Mouse (Mus musculus): Measurements from ENCODE around the gene Phospho2.
"Not testable (repeated sequence)": the region's sequence is repeated elsewhere in the genome, so short reads cannot be mapped to it uniquely, and the experiment has no call there.

Gene Phospho2

GRCm38 (mm10) chr2:69789429-69790069 is at the start of gene Phospho2, which contains the start of gene Ccdc173:
TSS of gene Phospho2 (plus strand) at chr2:69789623.
TSS of gene Ccdc173 (minus strand) at chr2:69789575.
- DNase-seq (ENCODE audit: low spot score) = peak; percentile 98

DNA sequence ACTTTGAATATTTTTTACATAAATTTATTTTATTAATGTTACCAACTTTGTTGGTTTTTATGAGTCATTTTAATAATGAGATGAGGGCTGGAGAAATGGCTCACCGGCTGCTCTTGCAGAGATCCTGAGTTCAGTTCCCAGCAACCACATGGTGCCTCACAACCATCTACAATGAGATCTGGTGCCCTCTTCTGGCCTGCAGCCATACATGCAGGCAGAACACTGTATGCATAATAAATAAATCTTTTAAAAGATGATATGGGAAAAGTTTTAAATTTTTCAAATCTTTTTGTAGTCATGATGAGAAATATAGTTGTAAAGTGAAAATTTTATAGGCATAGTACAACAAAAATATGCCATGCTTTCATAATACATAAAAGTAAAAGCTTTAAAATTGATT is 44.3 kb upstream of the Phospho2 start:
- no peak for DNase-seq (ENCODE audit: low spot score)

GRCm38 (mm10) chr2:69760980-69761379 is 28.4 kb upstream of the Phospho2 start:
- no peak for DNase-seq (ENCODE audit: low spot score)

DNA sequence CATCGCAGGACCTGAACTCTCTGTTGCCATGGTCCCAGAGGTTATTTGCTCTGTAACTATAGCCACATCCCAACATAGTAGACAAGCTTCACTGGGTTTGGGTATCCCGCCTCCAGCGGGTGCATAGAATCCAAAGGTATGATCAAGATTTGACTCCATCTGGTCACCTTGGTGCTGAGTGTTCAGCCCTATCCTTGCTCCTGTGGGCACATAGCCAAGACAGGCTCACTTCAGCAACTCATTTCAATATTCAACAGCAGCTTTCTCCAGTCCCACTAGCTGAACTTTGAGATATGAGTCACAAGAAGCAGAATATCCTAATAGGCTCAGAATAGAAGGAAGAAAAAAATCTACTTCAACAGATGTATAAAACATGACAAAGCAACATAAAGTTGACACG is 26.1 kb upstream of the Phospho2 start:
- no peak for DNase-seq (ENCODE audit: low spot score)

GRCm38 (mm10) chr2:69764716-69765115 is 24.7 kb upstream of the Phospho2 start:
- no peak for DNase-seq (ENCODE audit: low spot score)

- DNase-seq (ENCODE audit: low spot score) = no peak
Measured at GRCm38 (mm10) chr2:69773331-69773730, 16.1 kb upstream of the Phospho2 start.

DNA sequence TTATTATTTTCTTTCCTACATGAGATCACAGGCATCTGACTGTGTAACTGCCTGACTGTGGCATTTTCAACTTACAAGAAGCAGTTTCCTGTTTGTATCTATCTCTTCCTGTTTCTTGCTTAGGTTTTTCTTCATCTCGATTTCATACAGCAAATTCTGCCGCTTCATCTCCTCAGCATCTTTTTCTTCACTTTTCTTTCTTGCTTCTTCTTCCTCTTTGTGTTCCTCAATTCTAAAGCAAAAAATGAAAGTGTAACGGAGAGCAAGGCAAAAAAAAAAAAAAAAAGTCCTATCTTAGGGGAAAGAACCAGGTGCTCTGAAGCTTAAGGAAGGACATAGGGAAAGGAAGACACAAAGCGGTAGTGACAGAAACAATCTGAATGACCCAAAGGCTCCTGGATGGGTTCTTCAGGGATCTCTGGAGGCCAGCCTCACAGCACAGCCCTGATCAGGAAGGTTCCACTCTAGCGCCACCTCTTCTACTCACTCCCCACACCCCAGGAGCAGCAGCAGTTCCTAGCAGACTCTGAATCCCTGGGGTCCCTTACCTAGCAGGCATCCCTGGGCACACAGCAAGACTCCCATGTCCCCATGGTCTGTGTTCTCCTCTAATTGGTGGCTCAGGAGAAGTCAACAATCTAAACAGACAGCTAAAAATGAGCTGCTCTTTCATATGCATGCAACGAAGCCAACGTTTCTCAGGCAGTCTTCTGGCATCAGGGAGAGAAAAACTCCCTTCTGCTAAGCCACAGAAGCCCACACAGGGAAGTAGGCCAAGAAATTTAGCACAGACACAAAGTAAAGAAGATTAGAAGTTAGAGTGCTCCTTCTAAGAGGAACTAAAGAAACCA is 11.2 kb upstream of the Phospho2 start:
- DNase-seq (ENCODE audit: low spot score) = no peak

DNA sequence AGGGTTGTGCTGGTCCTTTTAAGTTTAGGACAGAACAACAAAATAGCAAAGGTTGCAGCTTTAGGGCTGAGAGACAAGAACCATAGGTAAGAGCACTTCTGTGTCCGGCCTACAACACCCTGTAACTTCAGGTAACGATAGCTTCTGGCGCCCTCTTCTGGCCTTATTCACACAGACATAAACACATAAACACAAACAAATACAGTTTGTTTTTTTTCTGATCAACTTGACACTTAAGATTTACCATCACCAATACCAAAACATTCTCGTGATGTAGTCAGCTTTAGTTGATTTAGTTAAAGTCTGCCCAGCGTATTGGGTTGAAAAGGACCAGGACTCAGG is 10.6 kb upstream of the Phospho2 start:
- DNase-seq (ENCODE audit: low spot score) = peak; percentile 32

DNA sequence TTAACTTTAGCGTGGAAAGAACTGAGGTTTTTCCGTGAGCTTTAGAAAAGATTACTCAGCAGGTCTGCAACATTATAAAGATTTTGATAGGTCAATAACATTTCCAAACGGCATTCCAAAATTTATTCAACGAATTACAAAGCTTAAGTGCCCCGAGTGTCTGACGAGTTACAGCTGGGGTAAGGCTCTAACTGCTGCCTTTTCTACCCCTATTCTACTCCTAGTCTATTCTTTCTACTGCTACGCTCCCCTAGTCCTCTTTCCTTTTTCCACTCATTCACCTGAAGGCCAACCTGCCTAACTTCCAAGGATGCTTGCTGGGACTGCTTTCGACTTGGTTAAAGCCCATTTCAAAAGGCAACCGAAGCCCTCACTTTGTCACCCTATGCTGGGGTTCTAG is 449 bp upstream of the Phospho2 start:
- no peak for DNase-seq (ENCODE audit: low spot score)

DNA sequence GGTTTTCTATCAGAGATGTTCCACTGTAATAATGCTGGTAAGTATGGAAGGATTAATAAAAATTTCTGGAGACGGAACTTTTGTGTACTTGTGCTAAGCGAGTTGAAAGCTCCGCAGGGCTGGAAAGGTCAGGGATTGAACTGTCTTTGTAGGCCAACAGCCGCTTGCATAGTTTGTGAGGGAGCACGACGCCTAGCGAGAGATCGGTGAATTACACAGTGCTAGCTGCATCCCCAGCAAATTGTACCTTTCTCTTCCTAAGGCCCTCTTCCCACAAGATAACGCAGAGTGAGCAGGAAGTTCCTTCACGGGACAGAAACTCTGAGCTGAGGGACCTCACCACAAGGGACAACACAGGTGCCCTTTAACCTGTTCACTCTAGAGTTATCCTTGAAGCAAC is 862 bp downstream of the Phospho2 start:
- DNase-seq (ENCODE audit: low spot score) = peak; percentile 88

DNA sequence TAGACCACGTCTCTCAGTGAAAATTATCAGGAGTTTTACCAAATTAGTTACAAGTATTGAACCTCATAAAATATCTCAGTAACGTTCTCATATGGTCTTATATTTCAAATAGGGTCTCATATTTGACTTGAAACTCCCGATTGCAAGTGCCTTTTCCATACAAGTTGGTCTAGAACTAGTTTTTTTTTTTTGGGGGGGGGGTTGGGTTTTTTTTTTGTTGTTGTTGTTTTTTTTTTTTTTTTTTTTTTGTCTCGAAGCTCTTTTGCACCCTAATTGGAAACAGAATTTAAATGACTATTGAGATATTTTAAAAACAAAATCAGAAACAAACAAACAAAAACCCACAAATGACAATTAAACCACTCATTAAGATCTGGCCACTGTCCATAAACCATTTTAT is 1.3 kb downstream of the Phospho2 start:
- no peak for DNase-seq (ENCODE audit: low spot score)

- DNase-seq (ENCODE audit: low spot score) = peak; percentile 59
Measured at GRCm38 (mm10) chr2:69802911-69803312, 13.5 kb downstream of the Phospho2 start.

- DNase-seq (ENCODE audit: low spot score) = no peak
Measured at GRCm38 (mm10) chr2:69803756-69804155, 14.3 kb downstream of the Phospho2 start.

GRCm38 (mm10) chr2:69804663-69805062 is 15.2 kb downstream of the Phospho2 start:
- not testable (repeated sequence) for DNase-seq (ENCODE audit: low spot score)

- DNase-seq (ENCODE audit: low spot score) = no peak
Measured at GRCm38 (mm10) chr2:69810169-69810568, 20.7 kb downstream of the Phospho2 start.

DNA sequence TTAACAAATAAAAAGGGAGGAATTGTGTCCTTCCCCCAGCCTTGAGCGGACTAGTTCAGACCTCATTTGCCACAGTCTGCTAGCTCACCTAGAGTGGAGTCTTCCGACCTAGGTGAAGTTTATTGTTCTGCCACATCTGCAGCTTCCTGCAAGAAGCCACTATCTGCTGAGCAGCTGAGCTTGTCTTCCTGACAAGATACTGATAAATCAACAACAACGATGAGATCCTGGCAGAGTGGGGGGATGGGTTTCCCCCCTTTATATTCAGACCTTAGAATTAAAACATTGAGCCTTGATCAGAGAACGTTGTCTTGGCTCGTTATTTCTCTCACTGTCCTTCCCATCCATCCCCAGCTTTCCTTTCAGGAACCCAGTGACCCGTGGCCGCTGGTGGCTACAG is 21.9 kb downstream of the Phospho2 start:
- not testable (repeated sequence) for DNase-seq (ENCODE audit: low spot score)

DNA sequence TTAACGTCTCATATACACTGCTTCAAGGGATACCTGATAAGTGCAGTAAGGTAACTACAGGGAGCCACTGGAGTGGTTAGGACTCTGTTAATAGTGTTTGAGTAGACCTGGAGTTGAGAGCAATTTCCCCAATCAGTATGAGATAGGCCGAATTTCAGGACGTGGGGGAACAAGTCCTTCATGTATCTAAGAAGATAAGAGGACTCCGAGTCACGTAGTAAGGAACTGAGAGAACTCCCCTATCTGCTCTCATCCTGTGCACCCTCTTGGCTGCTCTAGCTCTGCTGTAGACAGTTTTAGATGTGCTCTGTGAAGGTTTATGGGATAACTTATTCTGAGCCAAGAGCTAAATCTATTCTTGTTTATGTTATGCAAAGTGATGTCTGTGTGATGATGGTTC is 27.2 kb downstream of the Phospho2 start:
- no peak for DNase-seq (ENCODE audit: low spot score)

DNA sequence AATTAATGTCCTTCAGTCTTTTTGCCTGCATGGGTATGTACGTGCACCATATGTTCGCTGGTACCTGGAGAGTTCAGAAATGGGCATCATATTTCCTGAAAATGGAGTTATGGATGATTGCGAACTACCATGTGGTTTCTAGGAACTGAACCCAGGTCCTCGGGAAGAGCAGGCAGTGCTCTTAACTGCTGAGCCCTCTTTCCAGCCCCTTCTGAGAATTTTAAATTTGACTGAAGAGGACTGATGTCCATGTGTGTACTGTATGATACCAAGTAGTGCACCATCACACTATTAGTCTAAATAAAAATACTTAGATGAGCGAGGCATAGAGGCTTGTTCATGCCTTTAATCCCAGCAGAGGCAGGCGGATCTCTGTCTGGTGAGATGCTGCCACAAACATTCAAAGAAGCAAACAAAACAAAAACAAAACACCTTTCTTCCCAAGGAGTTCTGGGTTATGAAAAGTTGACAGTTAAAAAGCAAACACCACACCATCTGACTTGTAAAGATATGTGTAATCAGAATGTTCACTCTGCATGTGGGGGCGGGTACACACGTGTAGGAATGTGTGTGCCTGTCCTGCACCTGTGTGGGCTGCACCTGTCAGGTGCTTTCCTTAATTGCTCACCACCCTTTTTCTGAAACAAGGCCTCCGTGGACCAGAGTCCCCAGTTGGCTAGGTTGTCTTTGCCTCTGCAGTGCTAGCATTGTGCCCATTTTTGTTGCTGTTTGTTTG is 29.1 kb downstream of the Phospho2 start:
- no peak for DNase-seq (ENCODE audit: low spot score)

DNA sequence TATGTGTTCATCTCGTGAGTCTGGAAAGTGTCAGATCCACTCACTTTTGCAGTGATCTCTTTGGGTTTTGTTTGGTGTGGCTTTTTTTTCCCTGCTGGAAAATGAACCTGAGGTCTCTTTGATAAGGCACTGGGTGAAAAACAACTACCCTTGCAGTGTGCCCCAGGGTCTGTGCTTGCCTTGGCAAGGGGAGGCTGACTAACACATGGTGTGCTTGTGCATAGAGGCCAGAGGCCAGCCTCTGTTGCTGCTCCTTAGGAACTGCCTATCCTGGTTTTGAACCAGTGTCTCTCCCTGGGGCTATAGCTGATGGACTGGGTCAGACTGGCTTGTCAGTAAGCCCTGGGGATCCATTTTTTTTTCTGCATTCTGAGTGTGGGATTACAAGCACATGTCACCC is 30.8 kb downstream of the Phospho2 start:
- no peak for DNase-seq (ENCODE audit: low spot score)

DNA sequence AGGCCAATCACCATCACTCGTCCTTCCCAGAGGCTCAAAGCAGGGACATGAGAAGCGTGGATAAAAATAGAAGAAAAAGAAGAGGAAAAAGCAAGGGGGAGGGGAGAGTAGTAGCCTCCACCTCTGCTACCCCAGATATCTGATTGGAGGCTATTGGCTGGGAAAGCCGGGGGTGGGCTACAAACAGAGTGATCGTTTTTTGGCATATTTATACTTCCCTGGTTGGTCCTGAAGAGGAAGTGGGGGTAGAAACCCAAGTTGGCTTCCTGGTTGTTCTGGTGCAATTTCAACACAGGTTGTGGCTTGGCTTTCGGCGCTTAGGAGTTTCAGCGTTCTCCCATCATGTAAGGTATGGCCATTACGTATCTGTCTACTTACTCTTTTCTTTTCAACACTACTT is 32.3 kb downstream of the Phospho2 start, which contains the start of gene Klhl23:
TSS of gene Klhl23 (plus strand) at position 234 of the 400 bp plus-strand sequence.
- no peak for DNase-seq (ENCODE audit: low spot score)

GRCm38 (mm10) chr2:69822361-69823128 is 33.1 kb downstream of the Phospho2 start:
- DNase-seq (ENCODE audit: low spot score) = peak; percentile 33

DNA sequence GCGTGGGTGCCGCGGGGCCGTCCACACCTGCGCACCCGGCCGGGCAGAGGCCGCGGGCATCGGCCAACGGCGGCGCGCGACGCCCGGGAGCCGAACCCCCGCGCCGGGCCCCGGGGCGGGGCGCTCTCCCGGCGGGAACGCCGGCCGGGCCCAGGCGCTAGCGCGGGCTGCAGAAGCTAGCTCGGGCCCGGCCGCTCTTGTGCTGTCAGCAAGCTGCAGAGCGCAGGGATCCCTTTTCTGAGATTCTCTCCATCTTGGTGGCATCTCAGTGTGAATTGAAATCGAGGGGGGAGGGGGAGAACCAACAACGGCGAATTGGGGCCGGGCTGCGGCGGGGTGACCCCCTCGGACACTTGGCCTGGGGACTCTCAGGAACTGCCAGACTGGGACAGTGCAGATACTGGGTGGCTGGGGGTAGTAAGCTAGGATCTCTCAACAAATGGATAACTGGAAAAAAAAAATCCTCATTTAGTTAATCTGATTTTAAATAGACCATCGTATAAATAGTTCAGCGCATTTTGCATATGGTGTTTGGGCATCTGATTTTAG is 33.8 kb downstream of the Phospho2 start:
- peak; percentile 27 for DNase-seq (ENCODE audit: low spot score)
